Mouse (Mus musculus) lung, postnatal 25 days (tissue): ENCODE measurements around the gene Izumo4.
A peak's percentile ranks its signal among the peaks of the same experiment; 100 is the strongest.

Experiments
- DNase-seq: peaks from one replicate; pipeline ENCODE4 v3.0.0; 2022; ENCODE audit warnings: low spot score

Izumo4 gene

GRCm38 (mm10) chr10:80687850-80688249 lies 14.1 kb upstream of the Izumo4 start:
- DNase-seq, result peak; percentile 88

DNA sequence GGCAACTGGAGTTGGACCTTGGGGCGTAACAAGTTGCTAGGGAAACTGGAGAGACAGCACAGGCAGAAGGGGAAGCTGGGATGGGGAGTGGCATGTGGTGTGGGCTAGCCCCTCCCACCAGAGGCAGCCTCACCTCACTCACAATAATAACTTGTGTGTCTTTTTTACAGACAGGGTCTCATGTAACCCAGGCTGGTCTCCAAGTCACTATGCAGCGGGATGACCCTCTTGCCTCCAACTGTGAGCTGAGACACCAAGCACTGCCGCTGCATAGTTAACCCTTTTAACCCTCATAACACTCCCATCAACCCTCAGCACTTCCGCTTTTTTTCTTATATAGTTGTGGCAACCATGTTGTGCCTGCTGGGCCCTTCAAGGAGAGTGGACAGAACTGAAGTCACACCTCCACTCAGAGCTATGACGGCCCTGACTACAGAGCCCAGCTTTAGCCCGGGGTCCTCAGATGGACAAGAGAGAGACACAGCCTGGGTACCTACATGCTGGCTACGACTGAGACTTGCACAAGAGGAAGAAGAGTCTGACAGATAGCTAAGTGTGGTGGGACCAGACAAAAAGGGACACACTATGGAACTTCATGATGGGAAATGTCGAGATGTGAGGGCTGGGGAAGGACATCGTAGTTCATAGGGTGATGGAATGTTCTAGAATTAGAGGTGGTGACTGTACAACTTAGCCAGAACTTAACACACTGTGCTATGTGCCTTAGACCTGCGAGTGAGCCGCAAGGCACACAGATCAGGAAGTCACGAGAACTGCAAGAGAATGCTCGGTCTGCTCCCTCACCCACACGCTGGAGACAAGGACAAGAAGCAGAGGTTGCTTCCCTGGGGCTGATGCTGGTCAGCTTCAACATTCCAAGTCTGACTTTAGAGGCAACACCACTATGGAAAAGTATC lies 9.5 kb upstream of the Izumo4 start:
- DNase-seq, result peak; percentile 56

GRCm38 (mm10) chr10:80693401-80694045 lies 8.5 kb upstream of the Izumo4 start:
- DNase-seq, result no peak

DNA sequence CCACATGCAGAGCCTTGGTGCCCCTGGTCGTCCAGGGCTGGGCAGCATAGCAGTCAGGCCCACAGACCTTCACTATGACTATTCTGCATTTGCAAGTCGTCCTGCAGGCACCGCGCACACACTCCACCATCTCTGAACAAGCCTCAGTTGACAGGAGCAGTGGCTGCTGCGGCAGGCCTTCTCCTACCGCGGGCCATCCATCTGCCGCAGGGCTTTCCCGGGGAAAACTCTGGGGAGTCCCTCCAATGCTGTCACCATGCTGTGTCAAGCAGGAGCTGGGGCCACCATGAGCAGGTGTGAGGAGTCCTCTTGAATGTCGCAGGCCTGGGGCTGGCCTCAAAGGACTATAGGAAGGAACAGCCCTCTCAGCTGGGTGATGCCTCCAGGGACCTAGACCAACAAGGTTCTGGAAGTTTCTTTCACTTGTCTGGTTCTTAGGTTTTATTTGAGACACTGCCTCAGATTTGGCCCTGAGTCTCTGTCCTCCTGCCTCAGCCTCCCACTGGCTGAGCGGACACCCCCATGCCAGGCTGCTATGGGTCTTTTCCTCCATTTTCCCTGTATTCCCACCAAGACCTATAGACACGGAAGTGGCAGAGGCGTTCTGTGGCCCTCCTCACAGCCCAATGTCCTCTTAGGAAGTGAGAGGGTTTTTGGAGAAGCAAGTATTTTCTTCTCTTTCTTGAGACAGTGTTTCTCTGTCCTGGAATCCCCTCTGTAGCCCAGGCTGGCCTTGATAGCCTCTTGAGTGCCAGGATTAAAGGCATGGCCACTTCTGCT lies 7.6 kb upstream of the Izumo4 start:
- no peak for DNase-seq

- peak; percentile 92 for DNase-seq
These were observed 6.8 kb upstream of the Izumo4 start for GRCm38 (mm10) chr10:80695186-80695585.

DNA sequence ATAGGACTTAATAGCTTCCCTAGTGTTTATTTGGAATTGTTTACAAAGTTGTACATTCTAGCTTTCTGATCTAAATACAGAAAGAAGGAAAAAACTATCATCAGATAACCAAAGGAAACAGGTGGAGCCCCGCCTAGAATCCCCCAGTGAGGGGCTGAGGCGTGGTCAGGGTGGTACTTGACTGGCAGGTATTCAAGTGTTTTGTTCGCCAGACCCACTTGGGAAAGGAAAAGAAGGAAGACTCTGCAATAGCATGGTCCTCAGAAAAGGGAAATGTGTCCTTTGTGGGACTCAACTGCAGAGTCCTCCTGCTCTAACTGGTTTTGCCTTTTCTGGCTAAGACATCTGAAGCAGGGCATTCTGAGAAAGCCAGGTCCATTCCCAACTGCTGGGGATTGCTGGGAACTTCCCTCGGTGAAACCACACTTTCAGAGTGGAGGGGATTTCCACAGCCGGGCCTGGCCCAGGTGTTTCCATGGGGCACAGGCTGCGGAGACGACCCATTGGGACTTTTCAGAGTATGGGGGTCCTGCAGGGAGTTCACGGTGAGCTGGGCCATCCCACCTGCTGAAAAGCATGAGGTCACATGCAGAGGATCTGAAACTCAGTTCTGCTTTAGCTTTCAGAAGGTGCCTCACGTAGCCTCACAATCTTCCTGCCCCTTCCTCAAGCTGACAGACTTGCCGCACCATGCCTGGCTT lies 6.0 kb upstream of the Izumo4 start:
- DNase-seq, result peak; percentile 24

GRCm38 (mm10) chr10:80696502-80697392 lies 5.2 kb upstream of the Izumo4 start:
- DNase-seq, result no peak

GRCm38 (mm10) chr10:80697393-80697787 lies 4.6 kb upstream of the Izumo4 start:
- DNase-seq, result no peak

DNA sequence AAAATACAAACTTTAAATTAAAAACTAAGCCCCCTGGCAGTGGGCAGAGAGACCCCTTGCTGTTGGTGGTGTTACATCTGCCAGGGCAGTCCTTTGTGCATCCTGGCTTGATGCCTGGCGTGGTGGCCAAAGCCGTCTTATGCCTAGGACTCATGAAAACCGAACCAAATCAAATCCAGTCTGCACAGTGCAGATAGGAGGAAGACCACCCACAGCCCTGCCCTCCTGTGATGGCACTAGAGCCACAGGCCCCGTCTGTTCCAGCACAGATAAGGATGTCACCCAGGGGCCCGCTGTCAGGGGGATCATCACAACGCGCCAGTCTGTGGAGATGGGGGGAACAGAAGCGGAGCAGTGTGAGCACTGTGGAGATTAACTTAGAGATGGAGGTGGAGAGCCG lies 4.2 kb upstream of the Izumo4 start:
- no peak for DNase-seq

- no peak for DNase-seq
These were observed 3.4 kb upstream of the Izumo4 start for GRCm38 (mm10) chr10:80698605-80699004.

DNA sequence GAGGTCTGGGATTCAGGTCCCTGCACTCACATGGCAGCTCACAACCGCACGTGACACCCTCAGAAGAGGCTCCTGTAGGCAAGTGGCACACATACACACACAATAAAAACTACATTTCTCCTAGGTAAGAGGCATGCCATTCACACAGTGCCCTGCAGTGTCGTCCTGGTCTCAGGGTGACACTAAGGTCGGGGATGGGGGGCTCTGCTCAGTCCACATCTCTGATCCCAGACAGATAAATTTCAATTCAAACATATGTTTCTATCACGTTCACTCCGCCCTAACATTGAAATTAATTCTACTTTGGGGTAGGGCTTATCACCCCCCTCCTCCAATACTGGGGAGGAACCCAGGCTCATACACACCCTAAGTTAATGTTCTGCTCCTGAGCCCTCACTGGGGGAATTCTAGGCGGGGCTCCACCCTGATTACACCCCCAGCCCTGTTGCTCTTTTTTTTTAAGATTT lies 1.9 kb upstream of the Izumo4 start:
- no peak for DNase-seq

- DNase-seq, result no peak
These were observed 1.3 kb upstream of the Izumo4 start for GRCm38 (mm10) chr10:80700732-80701131.

- peak; percentile 96 for DNase-seq
These were observed 779 bp downstream of the Izumo4 start for GRCm38 (mm10) chr10:80702536-80703390.

GRCm38 (mm10) chr10:80703643-80704042 lies 1.7 kb downstream of the Izumo4 start:
- DNase-seq, result no peak

GRCm38 (mm10) chr10:80704418-80704817 lies 2.4 kb downstream of the Izumo4 start:
- DNase-seq, result no peak

DNA sequence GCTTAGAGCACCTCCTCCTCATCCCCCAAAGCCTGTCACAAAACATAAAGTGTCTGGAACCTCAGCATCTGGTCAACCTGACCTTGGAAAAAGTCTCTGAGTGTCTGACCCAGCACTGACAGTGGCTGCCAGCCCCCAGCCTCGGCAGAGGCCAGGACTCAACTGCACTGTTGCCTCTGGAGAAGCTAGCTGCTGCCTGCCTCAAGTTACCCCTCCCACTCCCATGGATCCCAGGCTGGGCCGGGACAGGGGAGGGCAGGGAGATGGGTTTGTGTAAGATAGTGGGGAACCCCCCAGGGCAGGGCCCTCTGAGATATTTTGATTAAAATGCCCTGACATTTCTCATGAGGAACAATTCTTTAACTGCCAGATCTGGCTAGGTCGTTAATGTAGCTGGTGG lies 3.0 kb downstream of the Izumo4 start:
- no peak for DNase-seq

DNA sequence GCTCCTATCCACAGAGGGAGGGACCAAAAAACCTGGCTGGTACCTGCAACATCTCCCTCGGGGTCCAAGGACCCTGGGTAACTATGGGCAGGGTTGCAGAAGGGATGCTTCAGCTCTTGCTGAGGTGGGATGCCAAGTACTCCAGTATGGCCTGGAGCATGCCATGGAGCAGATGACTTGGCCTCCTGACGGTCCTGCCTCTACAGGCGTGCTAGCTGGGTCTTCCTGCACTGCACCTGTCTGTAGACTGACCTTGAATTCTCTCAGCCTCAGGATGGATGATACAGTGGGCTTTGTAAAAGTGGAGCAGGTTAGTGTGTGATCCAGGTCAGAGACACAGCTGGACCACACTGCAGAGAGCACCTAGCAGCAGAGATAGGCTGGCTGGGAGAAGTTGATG lies 3.5 kb downstream of the Izumo4 start:
- DNase-seq, result no peak

GRCm38 (mm10) chr10:80710834-80711233 lies 8.8 kb downstream of the Izumo4 start:
- DNase-seq, result no peak

GRCm38 (mm10) chr10:80717281-80717680 lies 15.3 kb downstream of the Izumo4 start:
- no peak for DNase-seq
